Mouse (Mus musculus): Measurements from ENCODE around the gene Npm3. TPM values are rescaled to one million over a fixed set of nuclear protein-coding genes. Genes with fewer than 3 reads are reported as not detected.

The Npm3 gene
- total RNA-seq, 2 experiments from 2014 or later = 123 to 124 TPM

- no peak for ATAC-seq (replicated peaks; ENCODE audit: low FRiP score, low TSS enrichment, poor library complexity, severe bottlenecking)
Measured at GRCm38 (mm10) chr19:45760810-45761209, 11.4 kb upstream of the Npm3 start.

- no peak for ATAC-seq (replicated peaks; ENCODE audit: low FRiP score, low TSS enrichment, poor library complexity, severe bottlenecking)
Measured at GRCm38 (mm10) chr19:45758671-45759070, 9.3 kb upstream of the Npm3 start.

- ATAC-seq (replicated peaks; ENCODE audit: low FRiP score, low TSS enrichment, poor library complexity, severe bottlenecking) = no peak
Measured at GRCm38 (mm10) chr19:45753551-45753950, 4.2 kb upstream of the Npm3 start.

- no peak for ATAC-seq (replicated peaks; ENCODE audit: low FRiP score, low TSS enrichment, poor library complexity, severe bottlenecking)
Measured at GRCm38 (mm10) chr19:45751881-45752280, 2.5 kb upstream of the Npm3 start.

GRCm38 (mm10) chr19:45748691-45749242, 624 bp downstream of the Npm3 start:
- ATAC-seq (replicated peaks; ENCODE audit: low FRiP score, low TSS enrichment, poor library complexity, severe bottlenecking) = peak; percentile 28

GRCm38 (mm10) chr19:45748206-45748605, 1.2 kb downstream of the Npm3 start:
- ATAC-seq (replicated peaks; ENCODE audit: low FRiP score, low TSS enrichment, poor library complexity, severe bottlenecking) = no peak

- peak; percentile 40; the same call in 1 of the 2 replicates for ATAC-seq (replicated peaks; ENCODE audit: low FRiP score, low TSS enrichment, poor library complexity, severe bottlenecking)
Measured at GRCm38 (mm10) chr19:45747028-45747867, 2.1 kb downstream of the Npm3 start.

- peak; percentile 35 for ATAC-seq (replicated peaks; ENCODE audit: low FRiP score, low TSS enrichment, poor library complexity, severe bottlenecking)
Measured at GRCm38 (mm10) chr19:45746153-45747020, 3.0 kb downstream of the Npm3 start.

- ATAC-seq (replicated peaks; ENCODE audit: low FRiP score, low TSS enrichment, poor library complexity, severe bottlenecking) = no peak
Measured at GRCm38 (mm10) chr19:45745344-45746152, 3.8 kb downstream of the Npm3 start.

GRCm38 (mm10) chr19:45743619-45744018, 5.8 kb downstream of the Npm3 start:
- no peak for ATAC-seq (replicated peaks; ENCODE audit: low FRiP score, low TSS enrichment, poor library complexity, severe bottlenecking)

GRCm38 (mm10) chr19:45742984-45743575, 6.3 kb downstream of the Npm3 start:
- ATAC-seq (replicated peaks; ENCODE audit: low FRiP score, low TSS enrichment, poor library complexity, severe bottlenecking) = no peak

GRCm38 (mm10) chr19:45742218-45742983, 7.0 kb downstream of the Npm3 start, which contains the start of gene Fgf8:
TSS of gene Fgf8 (minus strand) at chr19:45742915.
- ATAC-seq (replicated peaks; ENCODE audit: low FRiP score, low TSS enrichment, poor library complexity, severe bottlenecking) = no peak

- no peak for ATAC-seq (replicated peaks; ENCODE audit: low FRiP score, low TSS enrichment, poor library complexity, severe bottlenecking)
Measured at GRCm38 (mm10) chr19:45741431-45742217, 7.8 kb downstream of the Npm3 start.

GRCm38 (mm10) chr19:45740817-45741216, 8.6 kb downstream of the Npm3 start:
- ATAC-seq (replicated peaks; ENCODE audit: low FRiP score, low TSS enrichment, poor library complexity, severe bottlenecking) = no peak

- no peak for ATAC-seq (replicated peaks; ENCODE audit: low FRiP score, low TSS enrichment, poor library complexity, severe bottlenecking)
Measured at GRCm38 (mm10) chr19:45740233-45740632, 9.2 kb downstream of the Npm3 start.

- ATAC-seq (replicated peaks; ENCODE audit: low FRiP score, low TSS enrichment, poor library complexity, severe bottlenecking) = no peak
Measured at GRCm38 (mm10) chr19:45738521-45738920, 10.9 kb downstream of the Npm3 start.

GRCm38 (mm10) chr19:45737846-45738484, 11.4 kb downstream of the Npm3 start:
- no peak for ATAC-seq (replicated peaks; ENCODE audit: low FRiP score, low TSS enrichment, poor library complexity, severe bottlenecking)
